Mouse (Mus musculus): ENCODE measurements around the gene Heatr9. TPM values are rescaled to one million over a fixed set of nuclear protein-coding genes. Genes with fewer than 3 reads are reported as not detected.
"Not testable (repeated sequence)": the region's sequence is repeated elsewhere in the genome, so short reads cannot be mapped to it uniquely, and the experiment has no call there.

Heatr9 gene
- not detected for total RNA-seq (2021)
- long read RNA-seq, experiment 1, result 0 reads
- long read RNA-seq, experiment 2, result 0 reads

GRCm38 (mm10) chr11:83522075-83522474 lies at the start of gene Heatr9:
Gene Heatr9, minus strand, starts transcription at chr11:83522175.
- Histone ChIP-seq H3K4me3 (no peak within 1 kb of the TSS), H3K27ac (no peak within 1 kb of the TSS)
- no peak for TF ChIP-seq CTCF (IDR thresholded peaks at IDR 0.05)
- DNase-seq, result no peak
- intact Hi-C loops (cut with DNase I), result no loop called here

- no peak for DNase-seq
- no peak overlapping the region for H3K4me3 ChIP-seq
- TF ChIP-seq CTCF (IDR thresholded peaks at IDR 0.05), result no peak
- H3K27ac ChIP-seq, result no peak overlapping the region
- intact Hi-C loops (cut with DNase I), result no loop called here
Observed at GRCm38 (mm10) chr11:83570189-83570588, 48.2 kb upstream of the Heatr9 start.

DNA sequence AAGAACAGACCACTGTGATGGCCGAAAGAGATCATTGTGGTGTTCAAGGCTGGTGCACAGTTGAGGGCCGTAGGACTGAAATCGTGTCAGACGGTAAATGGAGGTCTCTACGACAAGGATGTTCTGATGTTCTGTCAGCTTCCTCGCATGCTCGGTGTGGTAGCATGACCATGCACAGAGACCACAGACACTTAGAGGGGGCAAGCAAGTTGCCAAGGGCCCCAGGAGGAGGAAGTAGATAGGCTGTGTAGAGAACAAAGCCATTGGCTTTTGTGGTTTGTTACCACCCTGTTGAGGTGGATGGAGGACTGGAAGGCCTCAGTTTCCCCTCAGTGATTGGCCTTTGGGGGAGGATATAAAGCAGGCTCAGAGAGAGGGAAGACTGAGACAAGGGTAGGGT lies 47.3 kb upstream of the Heatr9 start:
- intact Hi-C loops (cut with DNase I), result no loop called here
- Histone ChIP-seq H3K27ac (no peak overlapping the region), H3K4me3 (no peak overlapping the region)
- DNase-seq, result no peak
- no peak for TF ChIP-seq CTCF (IDR thresholded peaks at IDR 0.05)

GRCm38 (mm10) chr11:83568786-83569185 lies 46.8 kb upstream of the Heatr9 start:
- no peak overlapping the region for H3K4me3 ChIP-seq
- no peak for TF ChIP-seq CTCF (IDR thresholded peaks at IDR 0.05)
- H3K27ac ChIP-seq, result no peak overlapping the region
- intact Hi-C loops (cut with DNase I), result no loop called here
- no peak for DNase-seq

GRCm38 (mm10) chr11:83568061-83568460 lies 46.1 kb upstream of the Heatr9 start:
- TF ChIP-seq CTCF (IDR thresholded peaks at IDR 0.05), result no peak
- intact Hi-C loops (cut with DNase I), result no loop called here
- no peak overlapping the region for H3K27ac ChIP-seq
- no peak for DNase-seq
- no peak overlapping the region for H3K4me3 ChIP-seq

DNA sequence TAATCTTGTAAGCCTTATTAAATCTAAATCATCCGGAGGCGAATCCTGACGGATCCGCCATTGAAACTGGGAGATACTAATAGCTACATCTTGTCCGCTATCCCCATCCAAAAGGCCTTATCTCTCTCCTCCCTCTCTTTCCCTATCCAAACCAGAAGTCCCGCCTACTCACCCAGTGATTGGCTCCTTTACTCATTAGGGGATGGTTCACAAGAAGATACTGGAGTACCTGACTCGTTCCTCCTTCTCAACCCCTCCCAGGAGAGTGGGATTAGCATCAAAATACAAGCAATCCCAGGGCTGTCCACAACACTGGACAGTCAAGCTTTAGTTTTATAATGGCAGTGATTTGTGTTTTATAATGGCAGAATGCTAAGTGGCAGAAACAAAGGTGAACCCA lies 45.3 kb upstream of the Heatr9 start:
- no peak overlapping the region for H3K4me3 ChIP-seq
- no peak for DNase-seq
- no peak overlapping the region for H3K27ac ChIP-seq
- intact Hi-C loops (cut with DNase I), result no loop called here
- no peak for TF ChIP-seq CTCF (IDR thresholded peaks at IDR 0.05)

- intact Hi-C loops (cut with DNase I), result no loop called here
- no peak overlapping the region for H3K4me3 ChIP-seq
- DNase-seq, result no peak
- no peak for TF ChIP-seq CTCF (IDR thresholded peaks at IDR 0.05)
- H3K27ac ChIP-seq, result no peak overlapping the region
Observed at GRCm38 (mm10) chr11:83566617-83567016, 44.6 kb upstream of the Heatr9 start.

DNA sequence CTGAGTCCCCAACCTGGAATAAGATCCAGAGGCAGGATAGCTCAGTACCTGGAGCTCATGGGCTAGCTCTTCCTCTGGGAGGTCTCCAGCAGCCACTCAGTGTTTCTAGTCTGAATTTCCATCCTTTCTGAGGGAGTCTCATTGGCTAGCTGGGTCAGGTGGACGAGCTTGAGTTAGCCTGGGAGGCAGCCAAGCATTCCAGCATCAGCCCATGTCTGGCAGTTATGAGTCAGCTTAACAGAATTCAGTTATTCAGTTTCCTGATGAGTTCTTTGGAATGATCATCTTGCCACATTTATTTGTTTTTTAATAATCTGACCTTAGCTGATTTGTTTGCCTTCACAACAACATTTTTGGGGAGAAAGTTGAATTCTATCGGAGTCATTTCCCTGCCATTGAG lies 41.8 kb upstream of the Heatr9 start:
- H3K4me3 ChIP-seq, result no peak overlapping the region
- intact Hi-C loops (cut with DNase I), result no loop called here
- peak overlapping the region; percentile 29; the same call in 1 of the 2 replicates for H3K27ac ChIP-seq
- TF ChIP-seq CTCF (IDR thresholded peaks at IDR 0.05), result no peak
- peak; percentile 55 for DNase-seq

GRCm38 (mm10) chr11:83562311-83562887 lies 40.4 kb upstream of the Heatr9 start:
- TF ChIP-seq CTCF (IDR thresholded peaks at IDR 0.05), result no peak
- no peak overlapping the region for H3K27ac ChIP-seq
- DNase-seq, result no peak
- H3K4me3 ChIP-seq, result no peak overlapping the region
- intact Hi-C loops (cut with DNase I), result no loop called here

- no peak for TF ChIP-seq CTCF (IDR thresholded peaks at IDR 0.05)
- intact Hi-C loops (cut with DNase I), result no loop called here
- DNase-seq, result no peak
- Histone ChIP-seq H3K27ac (no peak overlapping the region), H3K4me3 (no peak overlapping the region)
Observed at GRCm38 (mm10) chr11:83560405-83560804, 38.4 kb upstream of the Heatr9 start.

DNA sequence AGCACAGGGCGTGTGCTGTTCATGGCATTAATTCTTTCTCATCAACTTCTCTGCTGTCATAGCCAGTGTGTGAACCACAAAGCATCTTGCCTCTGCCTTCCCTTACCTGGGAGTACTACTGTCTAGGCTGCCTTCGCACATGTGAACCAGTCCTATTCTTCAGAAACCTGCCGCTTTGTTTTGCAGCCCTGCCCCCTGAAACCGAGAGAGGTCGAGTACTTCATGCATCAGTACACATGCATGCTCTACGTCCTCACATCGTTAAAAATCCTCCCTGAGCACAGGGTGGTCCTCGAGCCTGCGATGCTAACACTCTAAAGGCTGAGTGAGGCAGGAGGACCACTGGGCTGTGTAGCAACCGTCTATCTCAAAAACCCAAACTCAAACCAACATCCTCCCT lies 35.1 kb upstream of the Heatr9 start:
- H3K27ac ChIP-seq, result no peak overlapping the region
- intact Hi-C loops (cut with DNase I), result no loop called here
- no peak for DNase-seq
- no peak for TF ChIP-seq CTCF (IDR thresholded peaks at IDR 0.05)
- no peak overlapping the region for H3K4me3 ChIP-seq

DNA sequence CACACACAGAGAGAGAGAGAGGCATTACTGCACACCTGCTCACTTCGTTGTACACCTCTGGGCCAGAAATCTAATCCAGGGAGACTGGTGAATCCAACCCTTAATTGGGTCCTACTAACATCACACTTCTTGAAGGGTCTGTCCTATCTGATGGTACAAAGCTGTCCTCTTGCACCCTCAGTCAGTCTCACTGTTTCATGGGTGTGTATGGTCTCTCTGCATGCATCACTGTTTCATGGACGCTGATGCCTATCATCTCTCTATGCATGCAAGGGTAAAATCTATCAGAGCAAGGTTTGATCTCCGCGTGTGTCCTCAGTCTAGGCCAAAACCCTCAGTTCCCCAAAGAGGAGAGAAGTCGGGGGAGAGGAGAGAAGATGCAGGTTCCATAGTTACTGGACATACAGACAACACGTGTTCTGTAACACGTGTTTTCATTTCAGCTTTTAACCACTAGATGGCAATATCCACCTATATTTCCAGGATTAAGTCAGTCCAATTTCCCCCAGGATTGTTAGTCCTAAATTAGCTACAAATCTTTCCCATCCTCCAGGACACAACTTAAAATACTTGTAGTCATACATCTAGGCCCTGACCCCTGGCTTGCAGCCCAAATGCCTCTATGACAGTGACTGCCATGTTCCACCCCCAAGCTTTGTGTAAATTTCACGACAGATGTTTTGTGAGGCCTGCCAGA lies 34.3 kb upstream of the Heatr9 start:
- intact Hi-C loops (cut with DNase I), result loop anchor here (1.0 kb wide), 1 partner anchor 183 kb away; no protein-coding TSS in a partner anchor
- DNase-seq, result no peak

GRCm38 (mm10) chr11:83551668-83552067 lies 29.7 kb upstream of the Heatr9 start:
- no peak for DNase-seq
- H3K27ac ChIP-seq, result no peak overlapping the region

More for the DNA sequence above, 34.3 kb upstream of the Heatr9 start:
- peak; percentile 82 for TF ChIP-seq CTCF (IDR thresholded peaks at IDR 0.05)
- no peak overlapping the region for H3K27ac ChIP-seq
- no peak overlapping the region for H3K4me3 ChIP-seq

DNA sequence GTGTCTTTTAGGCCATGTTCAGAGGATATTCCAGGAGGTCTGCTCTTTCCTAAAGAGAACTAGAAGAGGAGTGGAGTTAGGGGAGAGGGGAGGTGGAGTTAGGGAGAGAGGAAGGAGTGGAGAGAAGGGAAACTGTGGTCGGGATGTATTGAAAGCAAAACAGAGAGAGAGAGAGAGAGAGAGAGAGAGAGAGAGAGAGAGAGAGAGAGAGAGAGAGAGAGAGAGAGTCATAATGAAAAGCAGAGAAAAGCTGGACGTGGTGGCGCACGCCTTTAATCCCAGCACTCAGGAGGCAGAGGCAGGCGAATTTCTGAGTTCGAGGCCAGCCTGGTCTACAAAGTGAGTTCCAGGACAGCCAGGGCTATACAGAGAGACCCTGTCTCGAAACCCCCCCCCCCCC lies 29.1 kb upstream of the Heatr9 start:
- H3K27ac ChIP-seq; H3K4me3 ChIP-seq; DNase-seq; intact Hi-C loops (cut with DNase I): not testable (repeated sequence)

More at GRCm38 (mm10) chr11:83551668-83552067, 29.7 kb upstream of the Heatr9 start:
- TF ChIP-seq CTCF (IDR thresholded peaks at IDR 0.05), result no peak
- H3K4me3 ChIP-seq, result no peak overlapping the region
- intact Hi-C loops (cut with DNase I), result no loop called here

All from gastrocnemius, adult 2 months (tissue).